In genomic region chr16:67192395-67192794, GRCm38 (mm10) we compare ENCODE assay signal across 20 mouse cellular contexts.
"Had no signal": no experiment of that assay in that cellular context is flagged by ENCODE, and none has a peak within 500 bp of the region (broad histone marks: within the 10 kb centered on the region; RNA-seq: fewer than 3 reads in every experiment).

No protein-coding gene starts in this region.

- ATAC-seq: liver, postnatal 0 days; lung, postnatal 0 days; midbrain, embryonic 13.5 days; midbrain, embryonic 15.5 days had no signal

- H3K27me3 ChIP-seq: liver, embryonic 13.5 days; liver, embryonic 15.5 days; lung, embryonic 15.5 days; megakaryocyte, embryonic 14.5 days; midbrain, embryonic 13.5 days; midbrain, embryonic 15.5 days had no signal

- H3K4me2 ChIP-seq: liver, embryonic 13.5 days; liver, embryonic 15.5 days; lung, embryonic 15.5 days; midbrain, embryonic 11.5 days; midbrain, embryonic 13.5 days; midbrain, embryonic 15.5 days had no signal

- H3K9me3 ChIP-seq: liver, embryonic 13.5 days; liver, embryonic 15.5 days; lung, embryonic 15.5 days; megakaryocyte, embryonic 14.5 days; midbrain, embryonic 13.5 days; midbrain, embryonic 15.5 days had no signal

- H3K4me3 ChIP-seq: liver, embryonic 13.5 days; liver, embryonic 15.5 days; lung, embryonic 15.5 days; megakaryocyte, embryonic 14.5 days; midbrain, embryonic 13.5 days; midbrain, embryonic 15.5 days had no signal

- H3K27ac ChIP-seq: liver, embryonic 13.5 days; liver, embryonic 15.5 days; lung, embryonic 15.5 days; macrophage; midbrain, embryonic 13.5 days; midbrain, embryonic 15.5 days had no signal

- H3K4me1 ChIP-seq: liver, embryonic 13.5 days; liver, embryonic 15.5 days; lung, embryonic 15.5 days; megakaryocyte, embryonic 14.5 days; midbrain, embryonic 13.5 days; midbrain, embryonic 15.5 days had no signal

- DNase-seq: liver, embryonic 13.5 days; liver, postnatal 0 days; lung, adult 2 months; lung, postnatal 14 days; lung, postnatal 36 days; right cerebral cortex, adult 18-20 months; right cerebral cortex, postnatal 25 days; right cerebral cortex, postnatal 4 days; spleen, adult 18-20 months; thymus, adult 18-20 months; thymus, postnatal 14 days; thymus, postnatal 36 days had no signal

- H3K36me3 ChIP-seq: liver, embryonic 13.5 days; liver, embryonic 15.5 days; lung, embryonic 15.5 days; midbrain, embryonic 13.5 days; midbrain, embryonic 15.5 days had no signal

- H3K9ac ChIP-seq: liver, embryonic 13.5 days; liver, embryonic 15.5 days; liver, postnatal 0 days; lung, embryonic 15.5 days; midbrain, embryonic 13.5 days; midbrain, embryonic 15.5 days had no signal
